Mouse (Mus musculus): ENCODE results near the gene Zfp385b.

Zfp385b gene

DNA sequence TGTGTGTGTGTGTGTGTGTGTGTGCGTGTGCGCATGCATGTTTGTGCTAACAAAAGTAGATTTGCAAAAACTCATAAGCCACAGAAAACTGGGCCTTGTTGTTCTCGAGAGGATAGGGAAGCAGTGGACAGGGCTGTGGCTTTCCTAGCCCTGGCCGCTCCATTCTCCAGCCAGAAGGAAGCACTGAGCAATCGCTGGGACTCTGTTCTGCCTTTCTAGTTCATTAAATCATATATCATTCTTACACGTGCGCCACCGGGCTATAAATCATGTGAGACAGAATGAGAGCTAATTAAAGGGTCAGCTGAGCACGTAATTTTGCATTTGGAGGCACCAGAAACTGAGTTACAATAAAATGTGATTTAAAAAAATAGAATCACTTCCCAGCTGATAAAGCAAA lies 29.1 kb downstream of the Zfp385b start:
- DNase-seq (ENCODE audit: low spot score): no peak

DNA sequence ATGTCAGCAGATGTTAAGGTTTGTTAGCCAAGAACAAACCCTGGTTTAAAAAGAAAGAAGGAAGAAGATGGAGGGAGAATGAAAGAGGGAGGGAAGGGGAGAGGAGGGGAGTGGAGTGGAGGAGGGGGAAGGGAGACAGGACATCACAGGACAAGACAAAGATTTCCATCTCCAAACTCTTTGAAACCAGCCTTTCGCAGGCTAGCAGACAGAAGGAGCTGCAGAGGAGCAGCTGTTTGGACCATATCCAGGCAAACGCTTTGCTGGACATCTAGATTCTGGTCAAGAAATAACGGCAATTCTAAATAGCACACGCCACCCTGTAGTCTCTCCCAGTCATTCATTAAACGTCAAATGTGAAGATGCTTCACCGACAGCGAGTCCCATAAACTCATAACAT lies 38.0 kb downstream of the Zfp385b start:
- no peak for DNase-seq (ENCODE audit: low spot score)

DNA sequence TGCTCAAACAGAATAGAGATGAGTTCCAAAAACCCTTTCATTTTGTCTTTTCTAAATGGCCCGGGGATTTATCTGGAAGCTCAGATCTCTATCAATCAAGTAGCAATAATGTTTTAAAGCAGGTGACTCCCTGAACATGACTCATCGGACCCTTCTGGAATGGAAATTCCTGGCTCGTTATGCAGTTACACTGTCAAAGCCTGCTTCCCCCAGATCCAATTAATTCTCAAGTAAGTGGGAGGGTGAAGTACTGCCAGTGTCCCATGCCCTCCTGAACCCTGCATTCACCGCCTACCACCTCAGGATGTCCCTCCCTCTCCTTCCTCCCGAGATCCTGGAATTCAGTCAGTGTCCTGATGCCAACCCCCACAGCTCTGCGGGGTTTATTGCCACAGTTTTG lies 41.7 kb downstream of the Zfp385b start:
- no peak for DNase-seq (ENCODE audit: low spot score)

DNA sequence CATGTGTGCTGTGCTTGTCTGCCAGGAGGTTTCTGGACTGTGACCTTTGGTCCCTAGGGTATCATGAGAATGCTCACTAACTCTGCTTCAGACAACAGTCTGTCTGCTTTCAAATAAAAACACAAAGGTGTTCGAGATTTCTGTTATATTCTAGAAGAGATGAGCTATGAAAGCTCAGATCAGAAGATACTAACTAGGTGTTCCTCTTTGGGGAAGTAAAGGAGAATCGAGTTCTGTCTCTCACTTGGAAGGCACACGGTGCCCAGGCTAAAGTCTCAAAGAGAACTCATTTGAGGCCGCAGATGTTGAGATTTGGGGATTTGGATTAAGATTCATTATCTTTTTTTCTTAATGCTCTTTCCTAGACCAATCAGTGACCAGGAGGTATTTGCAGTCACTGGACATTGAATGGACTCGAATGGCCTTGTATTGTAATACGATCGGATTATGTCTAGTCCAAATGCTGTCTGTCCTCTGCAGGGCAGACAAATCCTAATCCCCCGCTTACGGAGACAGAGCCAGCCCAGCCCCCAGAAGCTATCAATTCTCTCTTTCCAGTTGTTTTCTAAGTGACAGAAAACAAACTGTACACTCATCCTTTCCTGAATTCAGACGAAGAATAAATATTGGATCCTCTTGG lies 42.3 kb downstream of the Zfp385b start:
- no peak for DNase-seq (ENCODE audit: low spot score)

DNA sequence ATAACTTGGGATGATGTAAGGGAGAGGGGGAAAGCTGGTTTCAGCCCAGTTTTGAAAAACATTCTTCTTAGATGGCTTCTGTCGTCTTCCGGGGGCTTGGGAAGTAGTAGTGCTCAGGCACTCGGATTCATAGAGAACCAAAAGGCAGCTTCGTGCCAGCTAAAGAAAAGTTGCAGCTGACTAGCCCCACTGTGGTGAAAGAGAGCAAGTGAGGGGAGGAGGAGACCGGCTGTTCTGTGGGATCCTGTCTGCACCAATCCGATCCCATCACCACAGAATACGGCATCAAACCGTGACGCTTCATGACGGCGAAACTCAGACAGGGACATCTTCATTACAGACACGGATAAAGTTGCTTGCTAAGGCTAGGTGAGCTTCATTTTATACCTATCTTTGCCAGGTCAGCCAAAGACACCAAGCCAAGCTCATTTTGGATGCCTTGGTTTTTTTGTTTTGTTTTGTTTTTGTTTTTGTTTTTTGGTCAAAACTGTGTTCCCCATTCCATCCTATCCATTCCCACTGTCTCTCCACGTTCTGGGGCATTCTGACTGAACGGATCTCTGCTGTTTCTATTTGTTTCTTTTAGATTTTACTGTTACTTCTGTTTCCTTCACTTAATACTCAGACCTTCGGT lies 44.1 kb downstream of the Zfp385b start:
- DNase-seq (ENCODE audit: low spot score): no peak

DNA sequence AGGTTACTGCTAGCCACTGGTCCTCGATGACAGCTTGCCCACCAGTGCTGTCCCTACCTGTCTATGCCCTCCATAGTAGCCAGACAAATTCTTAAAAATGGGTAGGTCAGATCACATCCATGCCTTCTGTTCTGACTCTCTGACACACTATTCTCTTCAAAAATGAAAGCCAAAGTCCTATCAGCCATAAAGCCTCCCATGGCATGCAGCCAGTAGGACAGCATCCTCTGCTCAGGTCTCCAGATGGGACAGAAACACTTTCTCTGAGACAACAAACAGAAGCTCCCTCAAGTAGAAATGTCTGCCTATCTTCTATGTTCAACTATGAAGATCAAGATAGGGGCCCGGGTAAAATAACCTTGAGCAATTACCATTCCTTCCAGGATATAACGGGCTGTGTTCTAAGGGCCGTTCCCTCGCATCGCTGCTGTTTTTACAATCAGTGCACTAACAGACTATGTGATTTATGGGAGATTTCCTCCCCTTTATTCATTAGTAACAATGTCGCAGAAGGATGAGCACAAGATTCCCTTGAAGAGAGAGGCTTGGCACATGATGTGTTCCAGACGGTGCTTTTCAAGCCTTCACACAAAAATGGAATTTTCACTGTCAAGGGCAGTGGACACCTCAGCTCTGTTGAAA lies 49.3 kb downstream of the Zfp385b start:
- DNase-seq (ENCODE audit: low spot score): no peak

DNA sequence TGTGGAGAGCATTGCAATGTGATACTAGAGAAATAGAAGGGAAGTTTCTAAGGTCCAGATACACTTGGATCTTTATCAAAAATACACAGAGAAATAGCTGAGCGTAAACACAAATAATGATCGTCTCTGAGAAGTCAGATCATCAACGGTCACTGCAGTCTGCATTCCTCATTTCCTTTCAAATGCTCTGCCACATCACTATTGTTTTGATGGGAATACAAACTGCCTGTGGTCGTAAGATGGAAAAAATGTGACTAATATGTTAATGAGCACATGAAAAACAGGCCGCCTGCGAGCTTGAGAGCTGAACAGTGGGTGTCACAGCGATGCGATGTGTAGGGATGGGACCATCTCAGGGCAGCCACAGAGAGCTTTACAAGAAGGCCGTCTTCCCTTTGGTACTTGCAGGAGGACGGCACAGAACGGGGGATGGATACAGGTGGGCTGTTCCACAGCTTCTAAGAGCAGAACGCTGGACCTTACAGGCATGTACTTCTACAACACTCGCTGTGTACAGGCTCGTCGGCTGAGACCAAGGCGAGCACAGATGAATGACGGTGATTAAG lies 51.0 kb downstream of the Zfp385b start:
- no peak for DNase-seq (ENCODE audit: low spot score)

DNA sequence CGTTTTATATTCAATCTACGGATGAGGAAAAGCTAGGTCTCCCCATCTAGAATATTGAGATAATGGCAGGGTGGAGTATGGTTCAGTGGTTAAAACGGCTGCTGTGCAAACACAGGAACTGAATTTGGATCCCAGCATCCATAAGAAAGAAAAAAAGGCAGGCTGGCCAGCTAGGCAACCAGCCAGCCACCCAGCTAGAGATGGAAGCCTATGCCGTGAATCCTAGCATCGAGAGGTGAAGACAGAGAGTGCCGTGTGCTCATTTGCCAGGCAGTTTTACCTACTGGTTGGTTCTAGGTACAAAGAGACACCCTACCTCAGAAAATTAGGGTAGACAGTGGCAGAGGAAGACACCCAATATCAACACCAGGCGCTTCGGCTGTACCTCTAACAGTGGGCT lies 57.5 kb downstream of the Zfp385b start:
- no peak for DNase-seq (ENCODE audit: low spot score)

DNA sequence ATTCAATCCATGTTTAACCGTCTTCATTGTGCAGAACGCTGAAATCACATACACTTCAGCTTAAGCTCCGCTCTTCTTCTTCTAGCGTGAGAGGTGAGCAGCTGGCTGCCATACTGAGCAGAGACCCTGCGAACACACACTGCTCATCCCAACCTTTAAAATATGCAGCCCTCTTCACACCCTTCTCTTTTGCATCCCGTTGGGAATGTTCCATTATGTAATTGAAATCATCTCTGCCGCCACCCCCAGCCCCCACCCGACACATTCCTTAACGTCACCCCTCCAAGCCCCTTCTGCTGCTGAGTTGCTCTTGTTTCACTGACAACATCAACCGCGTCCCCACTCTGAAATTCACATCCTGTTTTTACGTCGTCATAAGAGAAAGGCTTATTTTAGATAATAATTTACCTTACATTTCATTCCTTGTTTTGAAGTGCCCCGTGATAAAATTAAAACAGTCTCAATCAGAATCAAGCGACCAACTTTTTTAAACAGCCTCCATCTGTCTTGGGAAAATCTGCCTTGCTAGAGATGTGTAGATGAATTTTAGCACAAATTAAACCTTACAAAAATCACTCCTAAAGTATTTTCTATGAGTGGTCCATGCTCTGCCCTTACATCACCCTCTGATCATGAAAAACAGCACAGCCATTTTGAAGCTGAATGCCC lies 60.9 kb downstream of the Zfp385b start:
- DNase-seq (ENCODE audit: low spot score): no peak

DNA sequence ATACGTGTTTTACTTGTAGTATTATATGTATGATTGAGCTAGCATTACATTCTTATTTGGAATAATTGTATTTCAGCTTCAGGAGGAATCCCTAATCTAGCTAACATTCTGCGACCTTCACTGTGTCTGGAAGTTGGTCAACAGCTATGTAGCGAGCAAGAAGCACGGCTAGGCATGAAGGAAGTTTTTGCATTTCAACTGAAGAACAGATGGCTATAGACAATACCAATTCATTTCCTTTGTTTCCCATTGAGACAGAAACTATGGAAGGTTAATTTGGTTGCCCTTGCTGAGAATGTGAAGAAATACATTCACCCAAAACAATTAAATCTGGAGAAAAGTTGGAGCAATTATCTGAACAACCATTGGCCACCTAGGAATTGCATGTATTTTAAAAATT lies 66.9 kb downstream of the Zfp385b start:
- DNase-seq (ENCODE audit: low spot score): no peak

DNA sequence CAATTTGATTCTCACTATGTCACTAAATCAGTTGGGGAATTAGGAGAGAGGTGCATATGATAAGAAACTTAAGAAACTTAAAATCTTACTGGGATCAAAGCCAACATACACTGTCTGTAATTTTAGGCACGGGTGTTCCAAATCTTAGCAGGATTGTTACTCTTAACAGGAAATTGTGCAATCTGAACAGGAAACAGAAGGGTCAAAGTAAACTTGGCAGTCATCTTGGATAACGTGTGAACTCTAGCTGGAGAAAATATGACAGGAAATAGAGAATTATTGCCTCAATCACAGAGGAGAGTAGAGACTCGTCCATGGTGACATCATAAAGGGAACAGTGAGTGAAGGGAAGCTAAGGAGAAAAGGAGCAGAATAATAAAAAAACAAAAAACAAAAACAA lies 69.8 kb downstream of the Zfp385b start:
- no peak for DNase-seq (ENCODE audit: low spot score)

DNA sequence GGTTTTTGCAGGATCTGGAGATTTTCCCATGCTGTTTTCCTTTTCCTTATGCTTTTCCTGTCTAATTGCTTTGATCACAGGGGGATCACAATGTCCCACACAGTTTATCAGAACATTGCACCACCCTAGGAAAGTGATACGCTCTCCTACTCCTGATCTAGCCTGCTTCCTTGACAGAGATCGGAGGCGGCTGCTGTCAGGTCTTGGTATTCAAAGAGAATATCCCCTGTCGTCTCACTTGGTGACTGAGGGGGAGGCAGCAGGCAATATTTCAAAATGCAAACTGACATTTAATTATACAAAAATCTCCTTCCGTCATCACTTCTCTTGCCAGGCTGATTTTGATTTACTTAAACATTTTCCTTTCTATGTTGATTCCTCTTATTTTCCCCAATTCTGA lies 73.0 kb downstream of the Zfp385b start:
- DNase-seq (ENCODE audit: low spot score): no peak

DNA sequence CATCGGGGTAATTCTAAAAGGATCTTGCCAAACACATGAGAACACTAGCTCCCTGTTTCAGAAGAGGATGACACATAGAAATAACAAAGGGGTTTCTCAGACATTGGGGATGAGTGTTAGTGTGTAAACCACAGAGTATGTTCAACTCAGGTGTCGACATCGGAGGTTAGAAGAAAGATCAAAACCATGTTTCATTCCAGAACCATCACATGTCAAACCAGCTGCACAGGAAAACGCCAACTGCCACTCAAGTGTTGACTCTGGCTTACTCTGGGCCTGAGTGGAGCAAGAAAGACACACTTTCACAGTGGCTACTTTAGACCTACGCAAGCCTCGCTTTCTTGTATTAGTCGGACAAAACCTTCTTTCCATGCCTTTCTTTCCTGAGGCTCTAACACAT lies 74.2 kb downstream of the Zfp385b start:
- no peak for DNase-seq (ENCODE audit: low spot score)

DNA sequence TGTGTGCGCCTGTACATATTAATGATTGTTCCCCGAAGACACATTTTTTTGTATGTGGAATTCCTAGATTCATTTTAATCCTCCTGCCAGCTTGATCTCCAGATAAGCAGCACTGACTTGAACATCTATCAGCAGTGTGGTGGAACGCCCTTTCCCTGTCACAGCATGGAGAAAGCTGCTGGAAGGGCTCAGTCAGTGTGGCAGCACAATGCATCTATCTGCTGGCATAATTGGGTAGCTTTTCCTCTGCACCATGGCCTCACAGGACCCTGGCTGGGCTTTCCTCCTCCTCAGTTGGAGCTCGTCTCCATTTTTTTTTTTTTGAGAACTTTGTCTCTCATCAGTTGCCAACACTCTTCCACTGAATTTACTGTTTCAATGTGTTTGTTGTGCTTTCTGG lies 77.1 kb downstream of the Zfp385b start:
- no peak for DNase-seq (ENCODE audit: low spot score)

DNA sequence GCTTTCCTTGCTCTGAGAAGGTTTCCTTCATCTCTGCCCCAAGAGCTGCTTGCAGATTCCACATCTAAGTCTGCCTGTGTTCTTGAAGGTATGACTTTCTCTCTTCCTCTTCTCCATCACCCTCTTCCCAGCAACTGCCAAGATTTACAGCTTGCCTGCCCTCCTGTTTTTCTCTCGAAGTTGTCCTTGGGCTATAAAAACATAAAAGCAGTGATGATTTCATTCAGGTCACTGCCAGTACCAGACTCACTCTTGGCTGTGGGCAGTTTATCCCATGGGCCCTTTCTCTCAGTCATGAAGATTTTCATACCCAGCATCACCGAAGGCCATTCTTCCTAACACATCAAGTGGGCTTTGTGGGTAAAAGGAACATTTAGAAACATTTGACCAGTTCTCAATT lies 89.2 kb downstream of the Zfp385b start:
- no peak for DNase-seq (ENCODE audit: low spot score)

DNA sequence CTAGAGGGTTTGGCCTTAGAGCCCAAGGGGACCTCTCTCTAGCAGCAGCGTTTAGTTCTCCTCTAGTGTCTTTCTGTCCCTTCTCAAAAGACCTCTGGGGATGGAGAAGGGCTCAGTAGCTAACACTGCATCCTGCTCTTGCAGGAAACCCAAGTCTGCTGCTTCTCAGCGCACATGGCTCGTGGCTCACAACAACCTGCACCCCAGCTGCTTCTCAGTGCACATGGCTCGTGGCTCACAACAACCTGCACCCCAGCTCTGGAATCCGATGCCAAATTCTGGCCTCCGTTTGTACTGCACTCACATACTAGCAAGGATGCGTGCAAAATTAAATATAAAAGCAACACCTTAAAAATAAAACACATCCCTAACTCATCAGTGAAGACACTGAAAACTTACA lies 92.6 kb downstream of the Zfp385b start:
- DNase-seq (ENCODE audit: low spot score): no peak

DNA sequence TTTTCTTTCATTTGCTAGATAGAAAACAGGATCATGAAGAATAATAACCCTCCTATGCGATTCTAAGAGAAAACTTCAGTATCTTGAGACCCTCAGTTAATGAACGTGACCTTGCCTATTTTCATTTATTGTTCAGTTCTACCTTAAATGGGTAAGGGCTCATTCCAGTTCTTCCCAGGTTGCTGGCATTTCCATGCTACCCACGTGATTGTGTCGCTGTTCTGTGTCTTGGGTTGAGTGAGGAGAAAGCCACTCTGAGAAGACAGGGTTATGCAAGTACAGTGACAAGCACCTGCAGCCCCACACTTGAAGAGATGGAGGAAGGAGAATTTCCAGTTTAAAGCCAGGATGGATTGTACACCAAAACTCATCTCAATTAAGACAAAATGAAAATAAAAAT lies 98.6 kb downstream of the Zfp385b start:
- no peak for DNase-seq (ENCODE audit: low spot score)

DNA sequence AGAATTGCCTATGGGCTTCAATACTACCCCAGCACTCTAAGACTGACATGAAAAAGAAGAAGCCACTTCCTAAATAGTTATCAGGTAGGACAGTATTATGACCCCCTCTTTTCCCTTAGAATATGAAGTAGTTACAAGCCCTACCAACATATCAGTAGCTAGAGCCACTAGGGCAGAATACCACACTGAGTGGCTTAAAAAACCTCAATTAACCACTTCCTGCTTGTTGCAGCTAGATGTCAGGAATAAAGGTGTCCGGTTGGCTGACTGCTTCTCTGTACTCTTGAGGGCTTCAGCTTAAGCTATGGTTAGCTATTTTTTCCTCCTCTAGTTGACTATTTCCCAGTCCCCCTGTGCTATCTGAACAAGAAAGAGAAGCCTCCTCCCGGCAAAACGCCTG lies 103.1 kb downstream of the Zfp385b start:
- no peak for DNase-seq (ENCODE audit: low spot score)

DNA sequence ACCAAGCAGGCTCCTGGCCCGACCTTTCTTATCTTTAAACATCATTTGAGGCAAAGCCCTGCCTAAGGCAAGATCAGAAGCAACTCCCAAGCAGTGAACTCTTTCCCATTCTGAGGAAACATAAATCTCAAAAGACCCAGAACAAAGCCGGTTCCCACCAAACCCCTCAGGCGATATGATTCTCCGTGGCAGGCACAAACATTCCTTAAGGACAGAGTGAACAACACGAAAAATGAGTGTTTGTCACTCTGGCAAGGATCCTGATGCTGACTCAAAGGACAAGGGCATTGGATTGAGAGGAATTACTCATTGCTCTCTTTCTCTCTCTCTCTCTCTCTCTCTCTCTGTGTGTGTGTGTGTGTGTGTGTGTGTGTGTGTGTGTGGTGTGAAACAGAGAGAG lies 105.6 kb downstream of the Zfp385b start:
- DNase-seq (ENCODE audit: low spot score): no peak

DNA sequence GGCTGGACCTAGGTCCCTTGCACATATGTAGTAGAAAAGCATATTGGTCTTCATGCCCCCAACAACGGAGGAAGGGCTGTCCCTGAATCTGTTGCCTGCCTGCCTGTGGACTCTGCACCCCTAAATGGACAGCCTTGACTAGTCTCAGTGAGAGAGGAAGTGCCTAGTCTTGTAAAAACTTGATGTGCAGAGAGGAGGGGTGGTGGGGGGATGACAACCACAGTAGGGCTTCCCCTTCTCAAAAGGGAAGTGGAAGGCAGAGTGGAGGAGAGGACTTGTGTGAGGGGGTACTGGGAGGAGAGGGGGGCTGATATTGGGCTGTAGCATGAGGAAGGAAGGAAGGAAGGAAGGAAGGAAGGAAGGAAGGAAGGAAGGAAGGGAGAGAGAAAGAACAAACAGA lies 107.7 kb downstream of the Zfp385b start:
- DNase-seq (ENCODE audit: low spot score): no peak

DNA sequence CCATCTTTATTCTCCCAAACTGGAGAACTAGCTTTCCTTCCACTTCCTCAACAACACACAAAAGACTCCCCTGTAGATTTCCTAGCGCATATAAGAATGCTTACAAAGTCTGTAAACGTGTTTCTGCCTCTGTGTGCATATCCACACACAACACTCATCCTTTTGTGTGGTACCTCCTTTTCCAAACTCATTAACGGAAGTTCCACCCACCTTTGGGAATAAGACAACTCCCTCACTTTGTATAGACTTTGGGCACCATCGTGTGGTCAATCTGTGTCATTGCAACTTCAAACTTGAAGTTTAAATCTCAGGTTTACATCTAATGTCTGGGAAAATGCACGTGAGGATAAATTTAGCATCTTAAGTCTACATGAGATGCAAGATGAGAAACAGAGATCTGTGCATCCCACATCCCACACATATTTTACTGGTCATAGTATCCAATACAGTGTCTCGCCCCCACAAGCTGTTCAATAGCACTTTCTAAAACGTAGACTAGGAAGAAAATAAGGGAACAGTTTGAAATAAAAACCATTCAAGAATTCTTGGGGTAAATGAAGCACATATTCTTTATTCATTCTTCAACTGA lies 110.1 kb downstream of the Zfp385b start:
- DNase-seq (ENCODE audit: low spot score): peak; percentile 50

DNA sequence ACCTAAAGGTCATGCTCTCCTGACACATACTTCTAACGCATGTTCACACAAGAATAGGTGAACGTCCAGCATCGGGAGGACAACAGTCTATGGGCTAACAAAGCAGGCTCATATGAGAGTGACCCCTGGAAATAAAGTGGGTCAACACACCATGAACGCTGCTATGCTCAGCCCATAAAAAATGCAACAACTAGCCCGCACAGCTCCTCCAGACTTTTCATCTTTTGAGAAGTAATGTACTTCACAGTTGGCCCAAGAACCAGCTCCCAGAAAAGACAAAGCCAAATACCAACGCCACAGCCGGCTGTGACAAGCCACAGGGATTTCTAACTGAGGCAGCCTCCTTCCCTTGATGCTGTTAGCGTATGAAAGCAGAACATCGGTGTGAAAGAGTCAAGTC lies 112.3 kb downstream of the Zfp385b start:
- no peak for DNase-seq (ENCODE audit: low spot score)

DNA sequence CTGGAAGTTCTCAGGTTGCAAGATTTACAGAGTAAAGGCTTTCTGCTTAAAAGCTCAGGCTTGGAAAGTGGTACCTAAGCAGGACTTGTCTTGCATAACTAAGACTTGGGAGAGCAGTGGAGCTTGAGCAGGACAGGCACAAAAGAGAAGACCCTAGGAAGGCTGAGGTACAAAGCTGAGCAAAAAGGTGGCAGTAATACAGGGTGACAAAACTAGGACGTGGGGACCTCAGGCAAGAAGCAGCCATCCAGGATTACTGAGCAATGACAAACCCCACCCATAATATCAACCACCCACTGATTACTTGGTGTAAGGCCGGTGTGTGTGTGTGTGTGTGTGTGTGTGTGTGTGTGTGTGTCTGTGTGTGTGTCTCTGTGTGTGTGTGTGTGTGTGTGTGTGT lies 114.0 kb downstream of the Zfp385b start:
- no peak for DNase-seq (ENCODE audit: low spot score)
